Mouse (Mus musculus): Measurements from ENCODE around the gene BC049762.
A peak's percentile ranks its signal among the peaks of the same experiment; 100 is the strongest.

DNA sequence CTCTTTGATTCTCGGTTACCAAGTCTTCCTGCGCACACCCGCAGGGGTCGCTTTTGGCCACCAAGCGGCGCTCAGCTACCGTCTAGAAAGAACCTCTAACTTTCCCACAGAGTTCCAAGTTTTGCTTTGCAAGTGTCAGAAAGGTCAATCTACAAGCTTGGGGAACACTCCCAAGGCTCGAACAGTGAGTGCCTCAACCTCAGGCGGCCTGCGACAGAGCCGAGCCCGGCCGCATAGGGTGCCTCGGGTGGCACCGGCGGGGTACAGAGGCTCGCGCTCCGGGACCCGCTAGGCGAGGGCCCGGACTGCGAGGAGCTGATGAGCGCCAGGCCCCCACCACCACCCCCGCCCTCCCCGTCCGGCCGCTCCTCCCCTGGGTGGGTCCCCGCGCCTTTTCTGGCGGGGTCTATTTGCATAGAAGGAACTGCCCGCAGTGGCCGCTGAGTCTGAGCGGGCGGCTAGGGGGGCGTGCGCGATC, 26.8 kb upstream of the BC049762 start, which contains the start of gene Col23a1:
- TF ChIP-seq USF1 (IDR thresholded peaks at IDR 0.05; ENCODE audit: low read depth, low read length) (no peak), CTCF (IDR thresholded peaks at IDR 0.05 in 2 of 3, conservative IDR thresholded peaks at IDR 0.05 in 1 of 3; ENCODE audit: control insufficient read depth in 1 of 3, insufficient read depth in 1 of 3, low read depth in 2 of 3, low read length in 3 of 3, poor library complexity in 1 of 3, severe bottlenecking in 1 of 3) (peak in 1 of 3 experiments; percentile 3; a peak in 1 of 6 replicates), TBP (IDR thresholded peaks at IDR 0.05; ENCODE audit: low read depth, low read length) (no peak), SIN3A (IDR thresholded peaks at IDR 0.05; ENCODE audit: low read length) (no peak), MYC (IDR thresholded peaks at IDR 0.05; ENCODE audit: low read depth, low read length) (no peak), GABPA (IDR thresholded peaks at IDR 0.05; ENCODE audit: low read depth, low read length) (no peak), ZMIZ1 (IDR thresholded peaks at IDR 0.05; ENCODE audit: low read depth, low read length) (no peak), MXI1 (IDR thresholded peaks at IDR 0.05; ENCODE audit: low read depth, low read length) (no peak), ETS1 (IDR thresholded peaks at IDR 0.05; ENCODE audit: low read depth, low read length) (no peak), NRF1 (IDR thresholded peaks at IDR 0.05; ENCODE audit: insufficient read depth, low read depth, low read length, poor library complexity, severe bottlenecking) (no peak), ZNF384 (IDR thresholded peaks at IDR 0.05; ENCODE audit: low read depth, low read length) (no peak), POLR2AphosphoS2 (IDR thresholded peaks at IDR 0.05; ENCODE audit: low read length) (no peak)
